Mouse (Mus musculus): ENCODE data around the gene Gldn. TPM values are rescaled to one million over a fixed set of nuclear protein-coding genes. Genes with fewer than 3 reads are reported as not detected.

The Gldn gene
- polyA plus RNA-seq, 1 experiment from 2014 or later = not detected

GRCm38 (mm10) chr9:54279046-54279589 lies 7.2 kb upstream of the Gldn start:
- WGBS = 76% methylated on average over 12 of the region's 12 CpGs
- Histone ChIP-seq H3K4me2 (ENCODE audit: low read length) (no peak overlapping the region), H3K9me3 (ENCODE audit: control insufficient read depth, low read length) (0 out of 2 replicates have a peak, but pooled peaks cover 3% of the 10 kb centered on the region), H3K4me1 (ENCODE audit: control insufficient read depth in 2 of 2, insufficient read depth in 2 of 2, low read length in 2 of 2) (no peaks in the 10 kb centered on the region), H3K27ac (replicated peaks in 1 of 2; ENCODE audit: control insufficient read depth in 1 of 2, insufficient read depth in 1 of 2, low read depth in 2 of 2, low read length in 2 of 2) (no peak overlapping the region), H3K9ac (ENCODE audit: low read length) (no peak overlapping the region), H3K4me3 (ENCODE audit: control insufficient read depth in 1 of 2, insufficient read depth in 1 of 2, low read depth in 1 of 2, low read length in 2 of 2) (no peak overlapping the region), H3K27me3 (ENCODE audit: control insufficient read depth, insufficient read depth, low read length) (0 out of 2 replicates have a peak, but pooled peaks cover 1% of the 10 kb centered on the region), H3K36me3 (ENCODE audit: control insufficient read depth, insufficient read depth, low read length) (no peaks in the 10 kb centered on the region)
- ATAC-seq (ENCODE audit: insufficient number of reproducible peaks, insufficient read depth, low FRiP score, low read depth) = no peak

GRCm38 (mm10) chr9:54287804-54288203 lies 1.5 kb downstream of the Gldn start:
- Histone ChIP-seq H3K27me3 (ENCODE audit: control insufficient read depth, insufficient read depth, low read length) (peaks cover 32% of the 10 kb centered on the region), H3K9me3 (ENCODE audit: control insufficient read depth, low read length) (no peaks in the 10 kb centered on the region), H3K9ac (ENCODE audit: low read length) (no peak overlapping the region), H3K4me2 (ENCODE audit: low read length) (no peak overlapping the region), H3K4me1 (ENCODE audit: control insufficient read depth in 2 of 2, insufficient read depth in 2 of 2, low read length in 2 of 2) (no peaks in the 10 kb centered on the region), H3K4me3 (ENCODE audit: control insufficient read depth in 1 of 2, insufficient read depth in 1 of 2, low read depth in 1 of 2, low read length in 2 of 2) (no peak overlapping the region), H3K36me3 (ENCODE audit: control insufficient read depth, insufficient read depth, low read length) (no peaks in the 10 kb centered on the region), H3K27ac (replicated peaks in 1 of 2; ENCODE audit: control insufficient read depth in 1 of 2, insufficient read depth in 1 of 2, low read depth in 2 of 2, low read length in 2 of 2) (no peak overlapping the region)
- ATAC-seq (ENCODE audit: insufficient number of reproducible peaks, insufficient read depth, low FRiP score, low read depth) = no peak
- WGBS = 67% methylated on average over 5 of the region's 5 CpGs

GRCm38 (mm10) chr9:54299389-54299788 lies 13.1 kb downstream of the Gldn start:
- H3K4me2 ChIP-seq (ENCODE audit: low read length) = no peak overlapping the region
- no peak for ATAC-seq (ENCODE audit: insufficient number of reproducible peaks, insufficient read depth, low FRiP score, low read depth)
- H3K4me1 ChIP-seq (ENCODE audit: control insufficient read depth in 2 of 2, insufficient read depth in 2 of 2, low read length in 2 of 2) = no peaks in the 10 kb centered on the region
- H3K27me3 ChIP-seq (ENCODE audit: control insufficient read depth, insufficient read depth, low read length) = no peaks in the 10 kb centered on the region
- H3K4me3 ChIP-seq (ENCODE audit: control insufficient read depth in 1 of 2, insufficient read depth in 1 of 2, low read depth in 1 of 2, low read length in 2 of 2) = no peak overlapping the region
- no peaks in the 10 kb centered on the region for H3K36me3 ChIP-seq (ENCODE audit: control insufficient read depth, insufficient read depth, low read length)
- H3K27ac ChIP-seq (replicated peaks in 1 of 2; ENCODE audit: control insufficient read depth in 1 of 2, insufficient read depth in 1 of 2, low read depth in 2 of 2, low read length in 2 of 2) = no peak overlapping the region
- no peaks in the 10 kb centered on the region for H3K9me3 ChIP-seq (ENCODE audit: control insufficient read depth, low read length)
- 78% methylated on average over 3 of the region's 3 CpGs for WGBS
- H3K9ac ChIP-seq (ENCODE audit: low read length) = no peak overlapping the region

GRCm38 (mm10) chr9:54299792-54300191 lies 13.5 kb downstream of the Gldn start:
- no peaks in the 10 kb centered on the region for H3K27me3 ChIP-seq (ENCODE audit: control insufficient read depth, insufficient read depth, low read length)
- H3K4me1 ChIP-seq (ENCODE audit: control insufficient read depth in 2 of 2, insufficient read depth in 2 of 2, low read length in 2 of 2) = no peaks in the 10 kb centered on the region
- no peak overlapping the region for H3K4me3 ChIP-seq (ENCODE audit: control insufficient read depth in 1 of 2, insufficient read depth in 1 of 2, low read depth in 1 of 2, low read length in 2 of 2)
- H3K36me3 ChIP-seq (ENCODE audit: control insufficient read depth, insufficient read depth, low read length) = no peaks in the 10 kb centered on the region
- no peak overlapping the region for H3K27ac ChIP-seq (replicated peaks in 1 of 2; ENCODE audit: control insufficient read depth in 1 of 2, insufficient read depth in 1 of 2, low read depth in 2 of 2, low read length in 2 of 2)
- H3K4me2 ChIP-seq (ENCODE audit: low read length) = no peak overlapping the region
- ATAC-seq (ENCODE audit: insufficient number of reproducible peaks, insufficient read depth, low FRiP score, low read depth) = no peak
- no peaks in the 10 kb centered on the region for H3K9me3 ChIP-seq (ENCODE audit: control insufficient read depth, low read length)
- H3K9ac ChIP-seq (ENCODE audit: low read length) = no peak overlapping the region

GRCm38 (mm10) chr9:54301255-54301654 lies 15.0 kb downstream of the Gldn start:
- no peak overlapping the region for H3K4me2 ChIP-seq (ENCODE audit: low read length)
- no peak overlapping the region for H3K4me3 ChIP-seq (ENCODE audit: control insufficient read depth in 1 of 2, insufficient read depth in 1 of 2, low read depth in 1 of 2, low read length in 2 of 2)
- no peak overlapping the region for H3K27ac ChIP-seq (replicated peaks in 1 of 2; ENCODE audit: control insufficient read depth in 1 of 2, insufficient read depth in 1 of 2, low read depth in 2 of 2, low read length in 2 of 2)
- H3K36me3 ChIP-seq (ENCODE audit: control insufficient read depth, insufficient read depth, low read length) = no peaks in the 10 kb centered on the region
- H3K9me3 ChIP-seq (ENCODE audit: control insufficient read depth, low read length) = no peaks in the 10 kb centered on the region
- no peak overlapping the region for H3K9ac ChIP-seq (ENCODE audit: low read length)
- 70% methylated on average over 4 of the region's 4 CpGs for WGBS
- ATAC-seq (ENCODE audit: insufficient number of reproducible peaks, insufficient read depth, low FRiP score, low read depth) = no peak
- no peaks in the 10 kb centered on the region for H3K27me3 ChIP-seq (ENCODE audit: control insufficient read depth, insufficient read depth, low read length)
- no peaks in the 10 kb centered on the region for H3K4me1 ChIP-seq (ENCODE audit: control insufficient read depth in 2 of 2, insufficient read depth in 2 of 2, low read length in 2 of 2)

- H3K4me2 ChIP-seq (ENCODE audit: low read length) = no peak overlapping the region
- ATAC-seq (ENCODE audit: insufficient number of reproducible peaks, insufficient read depth, low FRiP score, low read depth) = no peak
- WGBS = 74% methylated on average over 1 of the region's 1 CpGs
- no peaks in the 10 kb centered on the region for H3K36me3 ChIP-seq (ENCODE audit: control insufficient read depth, insufficient read depth, low read length)
- no peak overlapping the region for H3K9ac ChIP-seq (ENCODE audit: low read length)
- H3K27me3 ChIP-seq (ENCODE audit: control insufficient read depth, insufficient read depth, low read length) = no peaks in the 10 kb centered on the region
- H3K9me3 ChIP-seq (ENCODE audit: control insufficient read depth, low read length) = no peaks in the 10 kb centered on the region
- no peak overlapping the region for H3K27ac ChIP-seq (replicated peaks in 1 of 2; ENCODE audit: control insufficient read depth in 1 of 2, insufficient read depth in 1 of 2, low read depth in 2 of 2, low read length in 2 of 2)
- H3K4me1 ChIP-seq (ENCODE audit: control insufficient read depth in 2 of 2, insufficient read depth in 2 of 2, low read length in 2 of 2) = no peaks in the 10 kb centered on the region
- no peak overlapping the region for H3K4me3 ChIP-seq (ENCODE audit: control insufficient read depth in 1 of 2, insufficient read depth in 1 of 2, low read depth in 1 of 2, low read length in 2 of 2)
Observed at GRCm38 (mm10) chr9:54308209-54308608, 21.9 kb downstream of the Gldn start.

- H3K4me1 ChIP-seq (ENCODE audit: control insufficient read depth in 2 of 2, insufficient read depth in 2 of 2, low read length in 2 of 2) = no peaks in the 10 kb centered on the region
- no peak overlapping the region for H3K27ac ChIP-seq (replicated peaks in 1 of 2; ENCODE audit: control insufficient read depth in 1 of 2, insufficient read depth in 1 of 2, low read depth in 2 of 2, low read length in 2 of 2)
- H3K27me3 ChIP-seq (ENCODE audit: control insufficient read depth, insufficient read depth, low read length) = no peaks in the 10 kb centered on the region
- WGBS = 73% methylated on average over 2 of the region's 2 CpGs
- no peak for ATAC-seq (ENCODE audit: insufficient number of reproducible peaks, insufficient read depth, low FRiP score, low read depth)
- H3K9me3 ChIP-seq (ENCODE audit: control insufficient read depth, low read length) = no peaks in the 10 kb centered on the region
- no peak overlapping the region for H3K4me3 ChIP-seq (ENCODE audit: control insufficient read depth in 1 of 2, insufficient read depth in 1 of 2, low read depth in 1 of 2, low read length in 2 of 2)
- H3K36me3 ChIP-seq (ENCODE audit: control insufficient read depth, insufficient read depth, low read length) = no peaks in the 10 kb centered on the region
- no peak overlapping the region for H3K4me2 ChIP-seq (ENCODE audit: low read length)
- no peak overlapping the region for H3K9ac ChIP-seq (ENCODE audit: low read length)
Observed at GRCm38 (mm10) chr9:54308751-54309358, 22.6 kb downstream of the Gldn start.

- ATAC-seq (ENCODE audit: insufficient number of reproducible peaks, insufficient read depth, low FRiP score, low read depth) = no peak
- Histone ChIP-seq H3K4me3 (ENCODE audit: control insufficient read depth in 1 of 2, insufficient read depth in 1 of 2, low read depth in 1 of 2, low read length in 2 of 2) (no peak overlapping the region), H3K4me2 (ENCODE audit: low read length) (no peak overlapping the region), H3K36me3 (ENCODE audit: control insufficient read depth, insufficient read depth, low read length) (no peaks in the 10 kb centered on the region), H3K9ac (ENCODE audit: low read length) (no peak overlapping the region), H3K4me1 (ENCODE audit: control insufficient read depth in 2 of 2, insufficient read depth in 2 of 2, low read length in 2 of 2) (no peaks in the 10 kb centered on the region), H3K27ac (replicated peaks in 1 of 2; ENCODE audit: control insufficient read depth in 1 of 2, insufficient read depth in 1 of 2, low read depth in 2 of 2, low read length in 2 of 2) (no peak overlapping the region), H3K9me3 (ENCODE audit: control insufficient read depth, low read length) (no peaks in the 10 kb centered on the region), H3K27me3 (ENCODE audit: control insufficient read depth, insufficient read depth, low read length) (no peaks in the 10 kb centered on the region)
- WGBS = 59% methylated on average over 9 of the region's 9 CpGs
Observed at GRCm38 (mm10) chr9:54316363-54316762, 30.1 kb downstream of the Gldn start.

Data from heart, embryonic 14.5 days (tissue).